Mouse (Mus musculus): ENCODE measurements around the gene Slc22a5. TPM values are rescaled to one million over a fixed set of nuclear protein-coding genes. Genes with fewer than 3 reads are reported as not detected.

Gene Slc22a5
- total RNA-seq, 1 experiment, result 8.2 TPM

DNA sequence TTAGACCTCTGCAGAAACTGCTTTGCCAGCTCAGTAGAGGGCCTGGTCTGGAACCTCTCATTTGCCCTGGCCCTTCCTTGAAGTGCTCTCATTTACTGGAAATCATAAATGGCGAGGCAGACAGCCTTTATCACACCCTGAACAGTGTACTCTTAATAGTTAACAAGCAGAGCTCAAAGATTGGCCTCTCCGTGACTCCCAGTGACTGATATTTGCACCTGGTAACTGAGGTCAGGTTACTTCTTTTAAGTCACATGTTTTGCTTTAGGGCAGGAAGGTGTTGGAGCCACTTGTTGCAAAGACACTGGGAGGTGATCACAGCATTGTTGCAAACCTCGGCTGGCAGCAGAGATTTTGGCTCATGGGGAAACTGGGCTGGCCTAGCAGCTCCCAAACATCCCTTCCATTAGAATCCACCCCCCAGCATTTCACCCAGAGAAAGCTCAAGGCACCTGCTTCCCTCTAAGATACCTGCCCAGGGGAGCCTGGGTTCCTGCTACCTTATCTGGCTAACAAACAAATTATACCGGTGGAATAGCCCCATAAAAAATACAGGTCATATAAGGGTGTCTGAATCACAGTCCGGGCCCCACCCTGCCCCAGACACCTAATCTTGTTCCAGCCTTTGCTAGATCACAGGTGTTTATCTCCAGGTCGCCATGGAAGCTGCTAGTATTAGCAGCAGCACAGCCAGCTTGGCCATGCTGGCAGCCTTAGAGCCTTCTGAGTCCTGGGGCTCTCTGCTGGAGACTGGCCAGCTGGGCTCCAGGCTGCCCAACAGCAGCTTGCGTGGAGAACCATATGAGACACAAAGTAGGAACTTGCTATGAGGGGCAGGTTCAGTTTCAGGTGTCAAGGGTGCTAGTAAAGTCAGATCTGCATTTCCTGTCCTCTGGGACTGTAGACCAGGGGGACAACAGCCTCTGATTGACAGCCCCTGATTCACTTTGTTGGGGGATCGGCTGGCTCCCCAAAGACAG, 51.5 kb downstream of the Slc22a5 start:
- peaks cover 0 to 10% of the 10 kb centered on the region in 2 experiments; a peak in 1 of 4 replicates for H3K4me1 ChIP-seq (ENCODE audit: control insufficient read depth in 2 of 2, insufficient read depth in 2 of 2, low read length in 2 of 2, poor library complexity in 1 of 2)
- no peaks in the 10 kb centered on the region for H3K9me3 ChIP-seq (ENCODE audit: control insufficient read depth, insufficient read depth, low read depth, low read length)
- no peak overlapping the region for H3K9ac ChIP-seq (ENCODE audit: insufficient read depth, low read depth, low read length, poor library complexity, severe bottlenecking)
- TF ChIP-seq ZC3H11A (IDR thresholded peaks at IDR 0.05; ENCODE audit: borderline replicate concordance, low read depth, low read length) (no peak), MAFK (IDR thresholded peaks at IDR 0.05; ENCODE audit: insufficient read depth, low read depth, low read length) (no peak), CHD2 (IDR thresholded peaks at IDR 0.05; ENCODE audit: low read depth, low read length) (no peak), ZNF384 (IDR thresholded peaks at IDR 0.05; ENCODE audit: low read depth, low read length) (no peak), HCFC1 (IDR thresholded peaks at IDR 0.05; ENCODE audit: borderline replicate concordance, insufficient read depth, low read length) (no peak)
- H3K4me3 ChIP-seq (ENCODE audit: insufficient read depth in 1 of 2, low read depth in 1 of 2, low read length in 2 of 2, poor library complexity in 1 of 2, severe bottlenecking in 1 of 2), result no peak overlapping the region
- no peak for DNase-seq (ENCODE audit: low read depth, low spot score)
- H3K36me3 ChIP-seq (ENCODE audit: control insufficient read depth, insufficient read depth, low read length, poor library complexity, severe bottlenecking), result no peaks in the 10 kb centered on the region
- in situ Hi-C loops (cut with MboI; ENCODE audit: low sequenced_read_pairs in 2 of 2, unreplicated experiment in 2 of 2), result no loop called here
- no peak overlapping the region for H3K27ac ChIP-seq (ENCODE audit: insufficient read depth, low read depth, low read length, poor library complexity, severe bottlenecking)

DNA sequence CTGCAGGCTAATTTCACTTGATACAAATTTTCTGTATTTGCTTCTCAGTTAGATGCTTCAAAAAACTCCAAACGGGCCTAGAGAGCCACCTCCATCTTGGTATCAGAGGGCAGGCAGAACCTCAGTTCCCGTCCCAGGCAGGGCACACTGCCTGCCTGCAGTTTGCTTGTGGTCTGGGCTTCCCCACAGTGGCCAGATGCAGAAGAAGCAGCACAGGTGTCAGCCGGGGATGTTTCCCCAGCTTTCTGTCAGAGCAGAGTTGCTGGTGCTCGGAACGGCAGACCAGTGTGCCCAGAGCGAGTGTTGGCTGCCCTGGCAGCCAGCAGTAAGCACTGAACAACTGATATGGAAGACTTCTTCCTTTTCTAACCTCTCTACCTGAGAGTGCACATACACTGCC, 52.3 kb downstream of the Slc22a5 start:
- Histone ChIP-seq H3K9me3 (ENCODE audit: control insufficient read depth, insufficient read depth, low read depth, low read length) (no peaks in the 10 kb centered on the region), H3K4me1 (ENCODE audit: control insufficient read depth in 2 of 2, insufficient read depth in 2 of 2, low read length in 2 of 2, poor library complexity in 1 of 2) (peaks cover 0 to 10% of the 10 kb centered on the region in 2 experiments; a peak in 1 of 4 replicates), H3K36me3 (ENCODE audit: control insufficient read depth, insufficient read depth, low read length, poor library complexity, severe bottlenecking) (no peaks in the 10 kb centered on the region), H3K4me3 (ENCODE audit: insufficient read depth in 1 of 2, low read depth in 1 of 2, low read length in 2 of 2, poor library complexity in 1 of 2, severe bottlenecking in 1 of 2) (no peak overlapping the region), H3K9ac (ENCODE audit: insufficient read depth, low read depth, low read length, poor library complexity, severe bottlenecking) (no peak overlapping the region), H3K27ac (ENCODE audit: insufficient read depth, low read depth, low read length, poor library complexity, severe bottlenecking) (no peak overlapping the region)
- DNase-seq (ENCODE audit: low read depth, low spot score), result no peak
- in situ Hi-C loops (cut with MboI; ENCODE audit: low sequenced_read_pairs in 2 of 2, unreplicated experiment in 2 of 2), result no loop called here
- no peak for TF ChIP-seq HCFC1 (IDR thresholded peaks at IDR 0.05; ENCODE audit: borderline replicate concordance, insufficient read depth, low read length)
- TF ChIP-seq MAFK (IDR thresholded peaks at IDR 0.05; ENCODE audit: insufficient read depth, low read depth, low read length), result no peak
- TF ChIP-seq CHD2 (IDR thresholded peaks at IDR 0.05; ENCODE audit: low read depth, low read length), result no peak
- TF ChIP-seq ZNF384 (IDR thresholded peaks at IDR 0.05; ENCODE audit: low read depth, low read length), result no peak
- TF ChIP-seq ZC3H11A (IDR thresholded peaks at IDR 0.05; ENCODE audit: borderline replicate concordance, low read depth, low read length), result no peak

DNA sequence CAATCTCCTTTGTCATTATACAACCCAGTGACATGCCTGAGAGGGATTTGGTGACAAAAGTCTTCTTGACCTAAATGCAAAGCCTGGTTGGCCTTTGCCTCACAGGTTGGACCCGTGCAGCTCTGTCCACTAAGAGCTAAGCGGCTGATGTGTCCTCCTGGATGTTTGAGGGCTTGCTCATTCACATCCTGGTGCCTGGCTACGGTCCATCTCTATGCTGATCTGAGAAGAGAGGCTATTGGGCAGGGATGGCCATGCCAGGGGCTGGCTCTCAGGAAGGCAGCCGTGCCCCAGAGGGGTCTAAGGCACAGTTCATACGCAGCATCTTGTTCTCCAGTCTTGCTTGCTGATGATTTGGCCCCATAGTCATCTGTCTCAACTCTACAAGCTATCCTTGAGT, 53.7 kb downstream of the Slc22a5 start:
- Histone ChIP-seq H3K4me1 (ENCODE audit: control insufficient read depth in 2 of 2, insufficient read depth in 2 of 2, low read length in 2 of 2, poor library complexity in 1 of 2) (peaks cover 0 to 10% of the 10 kb centered on the region in 2 experiments; a peak in 1 of 4 replicates), H3K9ac (ENCODE audit: insufficient read depth, low read depth, low read length, poor library complexity, severe bottlenecking) (no peak overlapping the region), H3K27ac (ENCODE audit: insufficient read depth, low read depth, low read length, poor library complexity, severe bottlenecking) (no peak overlapping the region), H3K4me3 (ENCODE audit: insufficient read depth in 1 of 2, low read depth in 1 of 2, low read length in 2 of 2, poor library complexity in 1 of 2, severe bottlenecking in 1 of 2) (no peak overlapping the region), H3K9me3 (ENCODE audit: control insufficient read depth, insufficient read depth, low read depth, low read length) (no peaks in the 10 kb centered on the region), H3K36me3 (ENCODE audit: control insufficient read depth, insufficient read depth, low read length, poor library complexity, severe bottlenecking) (no peaks in the 10 kb centered on the region)
- in situ Hi-C loops (cut with MboI; ENCODE audit: low sequenced_read_pairs in 2 of 2, unreplicated experiment in 2 of 2), result no loop called here
- no peak for DNase-seq (ENCODE audit: low read depth, low spot score)
- TF ChIP-seq HCFC1 (IDR thresholded peaks at IDR 0.05; ENCODE audit: borderline replicate concordance, insufficient read depth, low read length) (no peak), ZC3H11A (IDR thresholded peaks at IDR 0.05; ENCODE audit: borderline replicate concordance, low read depth, low read length) (no peak), ZNF384 (IDR thresholded peaks at IDR 0.05; ENCODE audit: low read depth, low read length) (no peak), CHD2 (IDR thresholded peaks at IDR 0.05; ENCODE audit: low read depth, low read length) (no peak), MAFK (IDR thresholded peaks at IDR 0.05; ENCODE audit: insufficient read depth, low read depth, low read length) (no peak)

- Histone ChIP-seq H3K9ac (ENCODE audit: insufficient read depth, low read depth, low read length, poor library complexity, severe bottlenecking) (no peak overlapping the region), H3K4me3 (ENCODE audit: insufficient read depth in 1 of 2, low read depth in 1 of 2, low read length in 2 of 2, poor library complexity in 1 of 2, severe bottlenecking in 1 of 2) (no peak overlapping the region), H3K9me3 (ENCODE audit: control insufficient read depth, insufficient read depth, low read depth, low read length) (no peaks in the 10 kb centered on the region), H3K4me1 (ENCODE audit: control insufficient read depth in 2 of 2, insufficient read depth in 2 of 2, low read length in 2 of 2, poor library complexity in 1 of 2) (peaks cover 0 to 3% of the 10 kb centered on the region in 2 experiments; a peak in 1 of 4 replicates), H3K36me3 (ENCODE audit: control insufficient read depth, insufficient read depth, low read length, poor library complexity, severe bottlenecking) (no peaks in the 10 kb centered on the region), H3K27ac (ENCODE audit: insufficient read depth, low read depth, low read length, poor library complexity, severe bottlenecking) (no peak overlapping the region)
- in situ Hi-C loops (cut with MboI; ENCODE audit: low sequenced_read_pairs in 2 of 2, unreplicated experiment in 2 of 2), result no loop called here
- TF ChIP-seq MAFK (IDR thresholded peaks at IDR 0.05; ENCODE audit: insufficient read depth, low read depth, low read length), result no peak
- TF ChIP-seq HCFC1 (IDR thresholded peaks at IDR 0.05; ENCODE audit: borderline replicate concordance, insufficient read depth, low read length), result no peak
- TF ChIP-seq CHD2 (IDR thresholded peaks at IDR 0.05; ENCODE audit: low read depth, low read length), result no peak
- no peak for TF ChIP-seq ZNF384 (IDR thresholded peaks at IDR 0.05; ENCODE audit: low read depth, low read length)
- TF ChIP-seq ZC3H11A (IDR thresholded peaks at IDR 0.05; ENCODE audit: borderline replicate concordance, low read depth, low read length), result no peak
- no peak for DNase-seq (ENCODE audit: low read depth, low spot score)
Observed at GRCm38 (mm10) chr11:53835379-53836010, 56.0 kb downstream of the Slc22a5 start.

Measured in ES-E14 (cell line).